Mouse (Mus musculus): ENCODE results near the gene BC049730. TPM values are rescaled to one million over a fixed set of nuclear protein-coding genes. Genes with fewer than 3 reads are reported as not detected.

BC049730 gene
- total and polyA plus RNA-seq, 2 experiments, result not detected

- Histone ChIP-seq H3K4me1 (ENCODE audit: control insufficient read depth, insufficient read depth, low read length) (no peaks in the 10 kb centered on the region), H3K9ac (ENCODE audit: low read depth, low read length) (no peak overlapping the region), H3K27ac (replicated peaks; ENCODE audit: insufficient read depth, low read depth, low read length) (no peak overlapping the region), H3K27me3 (ENCODE audit: control insufficient read depth, insufficient read depth, low read length) (no peaks in the 10 kb centered on the region), H3K4me3 (ENCODE audit: insufficient read depth, low read depth, low read length) (no peak overlapping the region), H3K36me3 (ENCODE audit: control insufficient read depth, insufficient read depth, low read length) (no peaks in the 10 kb centered on the region), H3K79me2 (ENCODE audit: control insufficient read depth, insufficient read depth, low read length) (no peaks in the 10 kb centered on the region)
- TF ChIP-seq CTCF (IDR thresholded peaks at IDR 0.05; ENCODE audit: low read depth, low read length) (no peak), POLR2A (IDR thresholded peaks at IDR 0.05; ENCODE audit: extremely low read depth, insufficient read depth, low read length) (no peak)
- no peak for DNase-seq (ENCODE audit: extremely low read depth, low read depth, low spot score)
- WGBS, result 50% methylated on average over 1 of the region's 1 CpGs
Observed at GRCm38 (mm10) chr7:24758520-24758919, 49.5 kb downstream of the BC049730 start.

GRCm38 (mm10) chr7:24760211-24760610 lies 51.2 kb downstream of the BC049730 start, which contains the start of gene Cd177:
Gene Cd177 (minus strand): TSS chr7:24760311.
- TF ChIP-seq POLR2A (IDR thresholded peaks at IDR 0.05; ENCODE audit: extremely low read depth, insufficient read depth, low read length), result no peak
- TF ChIP-seq CTCF (IDR thresholded peaks at IDR 0.05; ENCODE audit: low read depth, low read length), result no peak
- no peaks in the 10 kb centered on the region for H3K27me3 ChIP-seq (ENCODE audit: control insufficient read depth, insufficient read depth, low read length)
- H3K79me2 ChIP-seq (ENCODE audit: control insufficient read depth, insufficient read depth, low read length), result no peaks in the 10 kb centered on the region
- H3K4me1 ChIP-seq (ENCODE audit: control insufficient read depth, insufficient read depth, low read length), result no peaks in the 10 kb centered on the region
- H3K36me3 ChIP-seq (ENCODE audit: control insufficient read depth, insufficient read depth, low read length), result no peaks in the 10 kb centered on the region
- no peak for DNase-seq (ENCODE audit: extremely low read depth, low read depth, low spot score)
- no peak within 1 kb of the TSS for H3K4me3 ChIP-seq (ENCODE audit: insufficient read depth, low read depth, low read length)
- 43% methylated on average over 6 of the region's 6 CpGs for WGBS
- H3K27ac ChIP-seq (replicated peaks; ENCODE audit: insufficient read depth, low read depth, low read length), result no peak within 1 kb of the TSS
- no peak within 1 kb of the TSS for H3K9ac ChIP-seq (ENCODE audit: low read depth, low read length)

GRCm38 (mm10) chr7:24761161-24761560 lies 52.1 kb downstream of the BC049730 start:
- no peak for TF ChIP-seq CTCF (IDR thresholded peaks at IDR 0.05; ENCODE audit: low read depth, low read length)
- no peak for TF ChIP-seq POLR2A (IDR thresholded peaks at IDR 0.05; ENCODE audit: extremely low read depth, insufficient read depth, low read length)
- DNase-seq (ENCODE audit: extremely low read depth, low read depth, low spot score), result no peak
- Histone ChIP-seq H3K9ac (ENCODE audit: low read depth, low read length) (no peak overlapping the region), H3K4me3 (ENCODE audit: insufficient read depth, low read depth, low read length) (no peak overlapping the region), H3K27me3 (ENCODE audit: control insufficient read depth, insufficient read depth, low read length) (no peaks in the 10 kb centered on the region), H3K4me1 (ENCODE audit: control insufficient read depth, insufficient read depth, low read length) (no peaks in the 10 kb centered on the region), H3K79me2 (ENCODE audit: control insufficient read depth, insufficient read depth, low read length) (no peaks in the 10 kb centered on the region), H3K27ac (replicated peaks; ENCODE audit: insufficient read depth, low read depth, low read length) (no peak overlapping the region), H3K36me3 (ENCODE audit: control insufficient read depth, insufficient read depth, low read length) (no peaks in the 10 kb centered on the region)
- WGBS, result 67% methylated on average over 6 of the region's 6 CpGs

- Histone ChIP-seq H3K4me3 (ENCODE audit: insufficient read depth, low read depth, low read length) (no peak overlapping the region), H3K36me3 (ENCODE audit: control insufficient read depth, insufficient read depth, low read length) (no peaks in the 10 kb centered on the region), H3K9ac (ENCODE audit: low read depth, low read length) (no peak overlapping the region), H3K27me3 (ENCODE audit: control insufficient read depth, insufficient read depth, low read length) (no peaks in the 10 kb centered on the region), H3K4me1 (ENCODE audit: control insufficient read depth, insufficient read depth, low read length) (no peaks in the 10 kb centered on the region), H3K27ac (replicated peaks; ENCODE audit: insufficient read depth, low read depth, low read length) (no peak overlapping the region), H3K79me2 (ENCODE audit: control insufficient read depth, insufficient read depth, low read length) (no peaks in the 10 kb centered on the region)
- no peak for DNase-seq (ENCODE audit: extremely low read depth, low read depth, low spot score)
- WGBS, result 81% methylated on average over 8 of the region's 8 CpGs
- no peak for TF ChIP-seq CTCF (IDR thresholded peaks at IDR 0.05; ENCODE audit: low read depth, low read length)
- TF ChIP-seq POLR2A (IDR thresholded peaks at IDR 0.05; ENCODE audit: extremely low read depth, insufficient read depth, low read length), result no peak
Observed at GRCm38 (mm10) chr7:24762574-24762973, 53.5 kb downstream of the BC049730 start.

Other genes with a start within 250 kb of the BC049730 start
- gene Plaur, start 246.8 kb upstream of the BC049730 start, total RNA-seq (2014; rRNA removed), result 0.18 and 1.1 TPM in 2 replicates
- 0.22 and 0.97 TPM in 2 replicates for gene Plaur, start 246.8 kb upstream of the BC049730 start, polyA plus RNA-seq (2012; rRNA removed)
- gene Cadm4, start 227.2 kb upstream of the BC049730 start, total RNA-seq (2014; rRNA removed), result 2.1 and 3.5 TPM in 2 replicates
- gene Cadm4, start 227.2 kb upstream of the BC049730 start, polyA plus RNA-seq (2012; rRNA removed), result 5.3 and 6.5 TPM in 2 replicates
- gene Zfp428, start 202.2 kb upstream of the BC049730 start, total RNA-seq (2014; rRNA removed), result 1.4 TPM in 2 replicates
- 2.3 and 3.3 TPM in 2 replicates for gene Zfp428, start 202.2 kb upstream of the BC049730 start, polyA plus RNA-seq (2012; rRNA removed)
- not detected in 2 replicates for gene AC161166.1, start 196.8 kb upstream of the BC049730 start, total RNA-seq (2014; rRNA removed)
- gene AC161166.1, start 196.8 kb upstream of the BC049730 start, polyA plus RNA-seq (2012; rRNA removed), result not detected in 2 replicates
- 3.0 and 4.8 TPM in 2 replicates for gene Irgq, start 178.6 kb upstream of the BC049730 start, total RNA-seq (2014; rRNA removed)
- 12.5 and 14.0 TPM in 2 replicates for gene Irgq, start 178.6 kb upstream of the BC049730 start, polyA plus RNA-seq (2012; rRNA removed)
- not detected in 2 replicates for gene Pinlyp, start 163.1 kb upstream of the BC049730 start, total RNA-seq (2014; rRNA removed)
- gene Pinlyp, start 163.1 kb upstream of the BC049730 start, polyA plus RNA-seq (2012; rRNA removed), result not detected in 2 replicates
- gene Xrcc1, start 163.0 kb upstream of the BC049730 start, total RNA-seq (2014; rRNA removed), result 4.8 and 7.4 TPM in 2 replicates
- gene Xrcc1, start 163.0 kb upstream of the BC049730 start, polyA plus RNA-seq (2012; rRNA removed), result 12.6 and 17.1 TPM in 2 replicates
- 71.1 and 91.4 TPM in 2 replicates for gene Ethe1, start 121.7 kb upstream of the BC049730 start, total RNA-seq (2014; rRNA removed)
- 227 and 244 TPM in 2 replicates for gene Ethe1, start 121.7 kb upstream of the BC049730 start, polyA plus RNA-seq (2012; rRNA removed)
- not detected in 2 replicates for gene Zfp575, start 121.6 kb upstream of the BC049730 start, total RNA-seq (2014; rRNA removed)
- 0.02 TPM in 1 of 2 replicates, not detected in the other for gene Zfp575, start 121.6 kb upstream of the BC049730 start, polyA plus RNA-seq (2012; rRNA removed)
- gene Phldb3, start 98.5 kb upstream of the BC049730 start, total RNA-seq (2014; rRNA removed), result 1.4 and 1.5 TPM in 2 replicates
- gene Phldb3, start 98.5 kb upstream of the BC049730 start, polyA plus RNA-seq (2012; rRNA removed), result 3.4 and 3.5 TPM in 2 replicates
- gene Lypd3, start 72.7 kb upstream of the BC049730 start, total RNA-seq (2014; rRNA removed), result not detected in 2 replicates
- not detected in 2 replicates for gene Lypd3, start 72.7 kb upstream of the BC049730 start, polyA plus RNA-seq (2012; rRNA removed)
- gene Tex101, start 32.6 kb upstream of the BC049730 start, total RNA-seq (2014; rRNA removed), result not detected in 2 replicates
- not detected in 2 replicates for gene Tex101, start 32.6 kb upstream of the BC049730 start, polyA plus RNA-seq (2012; rRNA removed)
- not detected in 2 replicates for gene Gm4763, start 17.7 kb downstream of the BC049730 start, total RNA-seq (2014; rRNA removed)
- not detected in 2 replicates for gene Gm4763, start 17.7 kb downstream of the BC049730 start, polyA plus RNA-seq (2012; rRNA removed)
- gene Cd177, start 51.1 kb downstream of the BC049730 start, total RNA-seq (2014; rRNA removed), result not detected in 2 replicates
- 0.06 and 0.09 TPM in 2 replicates for gene Cd177, start 51.1 kb downstream of the BC049730 start, polyA plus RNA-seq (2012; rRNA removed)
- gene Ceacam10, start 68.0 kb downstream of the BC049730 start, total RNA-seq (2014; rRNA removed), result not detected in 2 replicates
- not detected in 2 replicates for gene Ceacam10, start 68.0 kb downstream of the BC049730 start, polyA plus RNA-seq (2012; rRNA removed)
- not detected in 2 replicates for gene Gm9844, start 153.0 kb downstream of the BC049730 start, total RNA-seq (2014; rRNA removed)
- gene Gm9844, start 153.0 kb downstream of the BC049730 start, polyA plus RNA-seq (2012; rRNA removed), result not detected in 2 replicates
- gene Lypd4, start 160.7 kb downstream of the BC049730 start, total RNA-seq (2014; rRNA removed), result not detected in 2 replicates
- gene Lypd4, start 160.7 kb downstream of the BC049730 start, polyA plus RNA-seq (2012; rRNA removed), result not detected in 2 replicates
- gene Dmrtc2, start 160.8 kb downstream of the BC049730 start, total RNA-seq (2014; rRNA removed), result not detected in 2 replicates
- gene Dmrtc2, start 160.8 kb downstream of the BC049730 start, polyA plus RNA-seq (2012; rRNA removed), result not detected in 2 replicates
- gene Rps19, start 175.1 kb downstream of the BC049730 start, total RNA-seq (2014; rRNA removed), result 205 and 255 TPM in 2 replicates
- 191 and 262 TPM in 2 replicates for gene Rps19, start 175.1 kb downstream of the BC049730 start, polyA plus RNA-seq (2012; rRNA removed)
- gene Cd79a, start 188.1 kb downstream of the BC049730 start, total RNA-seq (2014; rRNA removed), result 0.18 and 0.60 TPM in 2 replicates
- 2.0 and 5.7 TPM in 2 replicates for gene Cd79a, start 188.1 kb downstream of the BC049730 start, polyA plus RNA-seq (2012; rRNA removed)
- gene Arhgef1, start 193.7 kb downstream of the BC049730 start, total RNA-seq (2014; rRNA removed), result 8.5 and 15.5 TPM in 2 replicates
- gene Arhgef1, start 193.7 kb downstream of the BC049730 start, polyA plus RNA-seq (2012; rRNA removed), result 46.6 and 62.9 TPM in 2 replicates
- gene Gm4881, start 235.3 kb downstream of the BC049730 start, total RNA-seq (2014; rRNA removed), result not detected in 2 replicates
- gene Gm4881, start 235.3 kb downstream of the BC049730 start, polyA plus RNA-seq (2012; rRNA removed), result not detected in 2 replicates

Data from liver, adult 2 months (tissue).